Mouse (Mus musculus) heart, adult 2 months (tissue): ENCODE results near the gene Trnau1ap.

Source experiments
- CTCF ChIP-seq: fragments of 200-600 bp; IDR thresholded peaks from 2 replicates; pipeline ENCODE4 v1.8.1; 2022; ENCODE audit warnings: antibody characterized with exemption, mild to moderate bottlenecking, moderate library complexity
- EP300 ChIP-seq: fragments of 200-500 bp; IDR thresholded peaks from 2 replicates; pipeline ENCODE4 v1.6.1; 2011; ENCODE audit warnings: low read depth, low read length, control low read depth; ENCODE audit not compliant: insufficient read depth
- POLR2A ChIP-seq: fragments of 200-500 bp; IDR thresholded peaks from 2 replicates; pipeline ENCODE4 v1.6.1; 2011; ENCODE audit warnings: mild to moderate bottlenecking, low read depth, low read length, control low read depth; ENCODE audit not compliant: insufficient read depth

DNA sequence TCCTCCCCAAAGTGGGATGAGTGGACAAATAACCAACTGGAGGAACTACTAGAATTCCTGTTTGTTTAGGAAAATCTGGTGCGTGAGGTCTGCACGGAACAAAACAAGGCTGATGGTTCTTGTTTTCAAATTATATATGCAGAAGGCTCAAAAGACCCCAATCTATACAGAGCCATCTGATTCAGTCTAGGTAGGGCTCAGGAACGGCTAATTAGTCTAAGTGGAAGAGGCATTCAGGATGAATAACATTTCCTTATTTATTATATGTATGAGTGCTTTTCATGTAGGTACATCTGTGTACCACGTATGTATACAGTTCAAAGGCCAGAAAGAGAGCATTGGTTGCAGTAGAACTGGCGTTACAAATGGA lies 16.5 kb upstream of the Trnau1ap start:
- TF ChIP-seq EP300 (no peak), POLR2A (no peak), CTCF (no peak)
